Mouse (Mus musculus) ES-Bruce4 (cell line): Measurements from ENCODE around the gene Tex261.

ENCODE experiments used
- CTCF ChIP-seq: IDR thresholded peaks from one replicate; pipeline ENCODE4 v1.8.1; 2011; ENCODE audit warnings: low read depth, low read length
- EP300 ChIP-seq: IDR thresholded peaks from 2 replicates; pipeline ENCODE4 v1.6.1; 2011; ENCODE audit warnings: low read depth, low read length; ENCODE audit not compliant: insufficient read depth
- POLR2A ChIP-seq: IDR thresholded peaks from one replicate; pipeline ENCODE4 v1.8.1; 2011; ENCODE audit warnings: low read length; ENCODE audit not compliant: insufficient read depth

DNA sequence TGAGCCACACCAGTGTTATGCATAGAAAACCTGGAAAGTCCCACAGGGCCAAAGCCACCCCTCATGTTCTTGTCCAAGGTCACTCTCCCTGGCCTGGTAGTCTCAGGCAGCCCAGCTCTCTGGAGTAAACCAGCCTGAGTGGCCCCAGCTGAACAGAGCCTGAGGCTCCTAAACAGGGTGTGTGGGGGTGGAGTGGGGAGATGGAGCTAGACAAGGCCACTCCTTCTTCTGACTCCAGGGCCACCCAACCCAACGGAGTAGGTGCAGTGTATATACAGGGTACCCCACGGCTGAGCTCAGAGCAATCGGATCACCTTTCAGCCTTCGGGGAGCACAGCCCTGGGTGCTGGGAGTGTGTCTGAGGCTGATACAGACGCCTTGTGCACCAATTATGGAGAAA, 31.5 kb downstream of the Tex261 start:
- no peak for TF ChIP-seq POLR2A
- no peak for TF ChIP-seq CTCF
- no peak; the same call in 1 of the 2 replicates for TF ChIP-seq EP300
